Mouse (Mus musculus) hindbrain, postnatal 0 days (tissue): ENCODE data around the gene Vps8. TPM values are rescaled to one million over a fixed set of nuclear protein-coding genes. Genes with fewer than 3 reads are reported as not detected.

ENCODE experiments used
- ATAC-seq: fragments of 200-750 bp; cut with Nextera tagmentation; 2 replicates; pipeline ENCODE4 v1.8.0; 2017; ENCODE audit warnings: mild to moderate bottlenecking, moderate TSS enrichment, moderate library complexity
- DNase-seq: peaks from one replicate; pipeline ENCODE4 v3.0.0-alpha.2; 2015; ENCODE audit warnings: low spot score
- H3K27ac ChIP-seq: fragments of 300-500 bp; sonication (generic); 2 replicates; pipeline ENCODE4 v1.5.1; 2014; ENCODE audit warnings: mild to moderate bottlenecking
- H3K27me3 ChIP-seq: fragments of 300-500 bp; sonication (generic); 2 replicates; pipeline ENCODE4 v1.6.1; 2014; ENCODE audit warnings: low read length, mixed read lengths; ENCODE audit not compliant: insufficient read depth
- H3K36me3 ChIP-seq: fragments of 300-500 bp; sonication (generic); 2 replicates; pipeline ENCODE4 v1.6.1; 2014; ENCODE audit warnings: low read length, mixed read lengths; ENCODE audit not compliant: insufficient read depth
- H3K4me1 ChIP-seq: fragments of 300-500 bp; sonication (generic); 2 replicates; pipeline ENCODE4 v1.6.1; 2014; ENCODE audit warnings: antibody characterized with exemption, low read length, mixed read lengths; ENCODE audit not compliant: insufficient read depth
- H3K4me2 ChIP-seq: fragments of 300-500 bp; sonication (generic); 2 replicates; pipeline ENCODE4 v1.6.1; 2014; ENCODE audit warnings: low read depth, mild to moderate bottlenecking, low read length, moderate library complexity, mixed read lengths
- H3K4me3 ChIP-seq: fragments of 300-500 bp; sonication (generic); 2 replicates; pipeline ENCODE4 v1.5.1; 2014; ENCODE audit warnings: low read length
- H3K9ac ChIP-seq: fragments of 300-500 bp; sonication (generic); replicated peaks from 2 replicates; pipeline ENCODE4 v1.6.1; 2014; ENCODE audit warnings: mild to moderate bottlenecking, low read length, moderate library complexity, mixed read lengths
- H3K9me3 ChIP-seq: fragments of 300-500 bp; sonication (generic); 2 replicates; pipeline ENCODE4 v1.6.1; 2016; ENCODE audit warnings: low read length, mixed read lengths
- CTCF ChIP-seq: IDR thresholded peaks from 2 replicates; pipeline ENCODE4 v1.5.1; 2016; ENCODE audit warnings: antibody characterized with exemption, control low read depth, low read depth
- WGBS: fragments of 180-500 bp; shearing (Covaris S2); extraction: QIAGEN DNeasy Blood & Tissue Kit; methylation state at CpG from one replicate; pipeline ENCODE4 v1.1.7; 2014; 5-methylcytosine and 5-hydroxymethylcytosine counted together
- polyA plus RNA-seq: library from polyadenylated mRNA; unstranded; fragments of >200 nt; fragmentation: Nextera tagmentation; extraction: Ambion mirVana; gene quantifications from 2 replicates; pipeline ENCODE4 v1.2.1, GENCODE M21; 2015
- total RNA-seq: library from RNA; depleted of rRNA; stranded (reverse); fragments of >200 nt; gene quantifications from 2 replicates; pipeline ENCODE4 v1.2.3, GENCODE M21; 2014

The Vps8 gene
- total and polyA plus RNA-seq, 2 experiments from 2014 or later, result 21.2 to 39.9 TPM

- H3K9ac ChIP-seq, result no peak overlapping the region
- no peaks in the 10 kb centered on the region for H3K9me3 ChIP-seq
- no peak overlapping the region for H3K27ac ChIP-seq
- H3K27me3 ChIP-seq, result no peaks in the 10 kb centered on the region
- ATAC-seq (no peak), DNase-seq (no peak)
- no peak overlapping the region for H3K4me2 ChIP-seq
- H3K4me1 ChIP-seq, result no peaks in the 10 kb centered on the region
- no peak for TF ChIP-seq CTCF
- H3K36me3 ChIP-seq, result peaks cover 20% of the 10 kb centered on the region; the same call in 1 of the 2 replicates
- H3K4me3 ChIP-seq, result no peak overlapping the region
Measured at GRCm38 (mm10) chr16:21441012-21441411, 18.1 kb downstream of the Vps8 start.

- Histone ChIP-seq H3K4me3 (no peak overlapping the region), H3K4me2 (no peak overlapping the region), H3K36me3 (peaks cover 16% of the 10 kb centered on the region; the same call in 1 of the 2 replicates), H3K9me3 (no peaks in the 10 kb centered on the region), H3K27ac (no peak overlapping the region), H3K27me3 (no peaks in the 10 kb centered on the region), H3K4me1 (no peaks in the 10 kb centered on the region), H3K9ac (no peak overlapping the region)
- no peak for ATAC-seq
- no peak for DNase-seq
- TF ChIP-seq CTCF, result no peak
- 59% methylated on average over 9 of the region's 9 CpGs for WGBS
Measured at GRCm38 (mm10) chr16:21445026-21445625, 22.2 kb downstream of the Vps8 start.

GRCm38 (mm10) chr16:21447447-21447846, 24.5 kb downstream of the Vps8 start:
- ATAC-seq, result no peak
- 94% methylated on average over 5 of the region's 5 CpGs for WGBS

GRCm38 (mm10) chr16:21448464-21448863, 25.5 kb downstream of the Vps8 start:
- no peak overlapping the region for H3K9ac ChIP-seq
- no peaks in the 10 kb centered on the region for H3K27me3 ChIP-seq
- no peak overlapping the region for H3K27ac ChIP-seq
- no peak overlapping the region for H3K4me2 ChIP-seq
- no peaks in the 10 kb centered on the region for H3K4me1 ChIP-seq
- 79% methylated on average over 5 of the region's 5 CpGs for WGBS
- ATAC-seq, result no peak
- TF ChIP-seq CTCF, result no peak
- H3K36me3 ChIP-seq, result peaks cover 11% of the 10 kb centered on the region; the same call in 1 of the 2 replicates
- H3K9me3 ChIP-seq, result no peaks in the 10 kb centered on the region
- no peak for DNase-seq
- no peak overlapping the region for H3K4me3 ChIP-seq

More at GRCm38 (mm10) chr16:21447447-21447846, 24.5 kb downstream of the Vps8 start:
- H3K4me1 ChIP-seq, result no peaks in the 10 kb centered on the region
- no peak overlapping the region for H3K9ac ChIP-seq
- DNase-seq, result no peak
- no peak overlapping the region for H3K27ac ChIP-seq
- no peak overlapping the region for H3K4me3 ChIP-seq
- no peak overlapping the region for H3K4me2 ChIP-seq
- H3K27me3 ChIP-seq, result no peaks in the 10 kb centered on the region
- H3K9me3 ChIP-seq, result no peaks in the 10 kb centered on the region
- peaks cover 16% of the 10 kb centered on the region; the same call in 1 of the 2 replicates for H3K36me3 ChIP-seq
- no peak for TF ChIP-seq CTCF

GRCm38 (mm10) chr16:21449890-21450289, 27.0 kb downstream of the Vps8 start:
- Histone ChIP-seq H3K9me3 (no peaks in the 10 kb centered on the region), H3K4me3 (no peak overlapping the region), H3K4me1 (no peaks in the 10 kb centered on the region), H3K27ac (no peak overlapping the region), H3K9ac (no peak overlapping the region), H3K27me3 (no peaks in the 10 kb centered on the region), H3K36me3 (no peaks in the 10 kb centered on the region), H3K4me2 (no peak overlapping the region)
- no peak for TF ChIP-seq CTCF
- DNase-seq (no peak), ATAC-seq (no peak)
- WGBS, result 83% methylated on average over 8 of the region's 8 CpGs

- no peak for ATAC-seq
- WGBS, result 70% methylated on average over 6 of the region's 6 CpGs
- no peak for TF ChIP-seq CTCF
- no peak overlapping the region for H3K27ac ChIP-seq
- no peak for DNase-seq
- 0 out of 2 replicates have a peak, but pooled peaks cover 3% of the 10 kb centered on the region for H3K36me3 ChIP-seq
- no peaks in the 10 kb centered on the region for H3K4me1 ChIP-seq
- H3K4me3 ChIP-seq, result no peak overlapping the region
- H3K9ac ChIP-seq, result no peak overlapping the region
- H3K4me2 ChIP-seq, result no peak overlapping the region
- H3K9me3 ChIP-seq, result no peaks in the 10 kb centered on the region
- H3K27me3 ChIP-seq, result no peaks in the 10 kb centered on the region
Measured at GRCm38 (mm10) chr16:21452569-21452968, 29.7 kb downstream of the Vps8 start.

GRCm38 (mm10) chr16:21457639-21458369, 34.9 kb downstream of the Vps8 start:
- H3K9ac ChIP-seq, result no peak overlapping the region
- no peak for TF ChIP-seq CTCF
- H3K4me2 ChIP-seq, result no peak overlapping the region
- peaks cover 26% of the 10 kb centered on the region; the same call in 1 of the 2 replicates for H3K36me3 ChIP-seq
- no peak for DNase-seq
- H3K27me3 ChIP-seq, result no peaks in the 10 kb centered on the region
- H3K4me3 ChIP-seq, result no peak overlapping the region
- H3K4me1 ChIP-seq, result no peaks in the 10 kb centered on the region
- ATAC-seq, result no peak
- WGBS, result 78% methylated on average over 14 of the region's 14 CpGs
- no peaks in the 10 kb centered on the region for H3K9me3 ChIP-seq
- H3K27ac ChIP-seq, result no peak overlapping the region
